Mouse (Mus musculus): ENCODE measurements around the gene Zdhhc22. TPM values are rescaled to one million over a fixed set of nuclear protein-coding genes. Genes with fewer than 3 reads are reported as not detected.

The Zdhhc22 gene
- total RNA-seq (2015) (not detected in 2 replicates), total RNA-seq (2017) (not detected in 2 replicates)

GRCm38 (mm10) chr12:86989890-86990754 is at the start of gene Zdhhc22:
Gene Zdhhc22 (minus strand): TSS chr12:86990430.
- no peak for ATAC-seq (ENCODE audit: poor library complexity, severe bottlenecking)

GRCm38 (mm10) chr12:87036631-87037030 is 46.4 kb upstream of the Zdhhc22 start:
- no peak for ATAC-seq (ENCODE audit: poor library complexity, severe bottlenecking)

- no peak for ATAC-seq (ENCODE audit: poor library complexity, severe bottlenecking)
These were observed 41.0 kb upstream of the Zdhhc22 start for GRCm38 (mm10) chr12:87031163-87031763.

- no peak for ATAC-seq (ENCODE audit: poor library complexity, severe bottlenecking)
These were observed 39.2 kb upstream of the Zdhhc22 start for GRCm38 (mm10) chr12:87029251-87029976.

GRCm38 (mm10) chr12:87028068-87028467 is 37.8 kb upstream of the Zdhhc22 start:
- no peak for ATAC-seq (ENCODE audit: poor library complexity, severe bottlenecking)

- ATAC-seq (ENCODE audit: poor library complexity, severe bottlenecking): no peak
These were observed 37.2 kb upstream of the Zdhhc22 start for GRCm38 (mm10) chr12:87027391-87027790.

GRCm38 (mm10) chr12:87026871-87027240 is 36.6 kb upstream of the Zdhhc22 start:
- no peak for ATAC-seq (ENCODE audit: poor library complexity, severe bottlenecking)

- ATAC-seq (ENCODE audit: poor library complexity, severe bottlenecking): no peak
These were observed 36.1 kb upstream of the Zdhhc22 start for GRCm38 (mm10) chr12:87026109-87026870.

GRCm38 (mm10) chr12:87023456-87023855 is 33.2 kb upstream of the Zdhhc22 start:
- no peak for ATAC-seq (ENCODE audit: poor library complexity, severe bottlenecking)

- no peak for ATAC-seq (ENCODE audit: poor library complexity, severe bottlenecking)
These were observed 31.8 kb upstream of the Zdhhc22 start for GRCm38 (mm10) chr12:87022006-87022405.

GRCm38 (mm10) chr12:87021040-87021439 is 30.8 kb upstream of the Zdhhc22 start, which contains the start of gene Tmem63c:
Gene Tmem63c (plus strand): TSS chr12:87021340.
- no peak for ATAC-seq (ENCODE audit: poor library complexity, severe bottlenecking)

GRCm38 (mm10) chr12:87018756-87019155 is 28.5 kb upstream of the Zdhhc22 start:
- no peak for ATAC-seq (ENCODE audit: poor library complexity, severe bottlenecking)

GRCm38 (mm10) chr12:87017041-87017440 is 26.8 kb upstream of the Zdhhc22 start:
- ATAC-seq (ENCODE audit: poor library complexity, severe bottlenecking): peak; percentile 47; the same call in 1 of the 2 replicates

GRCm38 (mm10) chr12:87004596-87004995 is 14.4 kb upstream of the Zdhhc22 start:
- ATAC-seq (ENCODE audit: poor library complexity, severe bottlenecking): no peak

- no peak for ATAC-seq (ENCODE audit: poor library complexity, severe bottlenecking)
These were observed 13.4 kb upstream of the Zdhhc22 start for GRCm38 (mm10) chr12:87003606-87004005.

GRCm38 (mm10) chr12:87002815-87003214 is 12.6 kb upstream of the Zdhhc22 start:
- ATAC-seq (ENCODE audit: poor library complexity, severe bottlenecking): no peak

- ATAC-seq (ENCODE audit: poor library complexity, severe bottlenecking): no peak
These were observed 12.0 kb upstream of the Zdhhc22 start for GRCm38 (mm10) chr12:87002209-87002608.

GRCm38 (mm10) chr12:87000840-87001176 is 10.6 kb upstream of the Zdhhc22 start:
- ATAC-seq (ENCODE audit: poor library complexity, severe bottlenecking): no peak

GRCm38 (mm10) chr12:87000151-87000839 is 10.1 kb upstream of the Zdhhc22 start:
- ATAC-seq (ENCODE audit: poor library complexity, severe bottlenecking): no peak

GRCm38 (mm10) chr12:86999283-86999820 is 9.1 kb upstream of the Zdhhc22 start:
- no peak for ATAC-seq (ENCODE audit: poor library complexity, severe bottlenecking)
